Mouse (Mus musculus) layer of hippocampus, postnatal 36 days (tissue): ENCODE results near the gene Pmpca. TPM values are rescaled to one million over a fixed set of nuclear protein-coding genes. Genes with fewer than 3 reads are reported as not detected.

Experiments used
- DNase-seq, 2 experiments: peaks; one replicate each; pipeline ENCODE4 v3.0.0; 2022
- total RNA-seq, 2 experiments: library from RNA; stranded (reverse); gene quantifications; 2 replicates each; pipeline ENCODE4 v1.2.3; 2021

The Pmpca gene
- total RNA-seq, 2 experiments from 2014 or later = 86.5 to 93.6 TPM

GRCm38 (mm10) chr2:26434791-26435572, 45.8 kb downstream of the Pmpca start:
- no peak for DNase-seq

DNA sequence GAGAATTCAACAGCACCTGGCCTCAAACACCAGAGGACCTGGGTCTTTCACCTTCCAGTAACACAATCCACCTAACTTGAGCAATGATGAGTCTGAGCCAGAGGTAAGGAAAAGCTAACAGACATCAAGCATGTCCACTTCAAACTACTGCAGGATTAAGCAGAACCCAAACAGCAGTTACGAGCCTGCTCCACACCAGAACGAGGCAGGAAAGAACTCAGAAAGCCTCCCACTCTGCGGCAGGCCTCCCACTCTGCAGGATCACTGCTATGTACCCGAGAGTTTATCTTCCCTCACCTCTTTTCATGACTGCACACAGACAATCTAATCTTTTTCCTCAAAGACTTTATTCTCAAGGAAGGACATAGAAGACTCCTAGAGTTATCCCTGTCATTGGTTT, 48.1 kb downstream of the Pmpca start:
- no peak for DNase-seq

GRCm38 (mm10) chr2:26438373-26438772, 49.2 kb downstream of the Pmpca start:
- DNase-seq = no peak

- no peak for DNase-seq
Observed at GRCm38 (mm10) chr2:26439671-26440070, 50.5 kb downstream of the Pmpca start.

GRCm38 (mm10) chr2:26441261-26441660, 52.1 kb downstream of the Pmpca start:
- no peak for DNase-seq

GRCm38 (mm10) chr2:26441688-26442087, 52.5 kb downstream of the Pmpca start:
- DNase-seq = no peak

- no peak for DNase-seq
Observed at GRCm38 (mm10) chr2:26442843-26443242, 53.7 kb downstream of the Pmpca start.

GRCm38 (mm10) chr2:26443876-26444275, 54.7 kb downstream of the Pmpca start:
- DNase-seq = no peak

GRCm38 (mm10) chr2:26444368-26444767, 55.2 kb downstream of the Pmpca start:
- no peak for DNase-seq

- DNase-seq = peak; percentile 99
Observed at GRCm38 (mm10) chr2:26444946-26445665, 56.0 kb downstream of the Pmpca start, which contains the start of gene Sec16a. Gene Sec16a (minus strand): TSS chr2:26445216.

DNA sequence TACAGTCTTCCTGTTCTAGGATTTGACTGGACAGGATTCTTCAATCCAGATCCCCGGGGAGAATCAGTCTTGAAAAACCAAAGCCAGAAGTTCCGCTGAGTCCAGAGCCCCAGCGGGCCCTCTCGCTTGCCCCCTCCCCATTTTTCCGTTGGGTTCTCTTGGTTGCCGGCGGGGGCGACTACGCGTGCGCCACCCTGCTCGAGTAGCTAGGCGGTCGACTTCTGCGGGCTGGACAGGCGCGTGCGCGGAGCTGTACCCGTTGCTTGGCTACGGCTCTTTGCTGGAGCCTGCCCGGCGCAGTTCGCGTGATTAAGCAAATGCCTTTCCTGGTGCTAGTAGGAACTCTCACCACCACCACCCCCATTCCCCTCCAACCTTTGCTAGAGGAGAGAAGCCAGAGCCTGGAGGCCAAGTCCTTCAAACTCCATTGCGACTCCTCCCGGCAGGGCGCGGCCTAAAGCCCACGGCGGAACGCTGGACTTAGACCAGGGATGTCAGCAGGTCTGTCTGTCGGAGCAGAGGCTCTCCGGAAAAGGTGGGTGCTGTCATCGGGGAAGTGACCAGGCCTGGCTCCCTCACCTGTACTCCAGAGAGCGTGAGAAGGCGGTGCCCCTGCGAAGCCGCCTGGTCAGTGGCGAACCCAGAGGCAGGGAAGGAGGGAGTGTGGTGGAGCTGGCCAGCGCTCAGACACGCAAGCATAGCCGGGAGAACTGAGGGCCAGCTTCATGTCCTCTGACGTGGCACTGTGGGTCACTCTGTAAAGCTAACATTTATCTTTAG, 56.7 kb downstream of the Pmpca start:
- DNase-seq = peak; percentile 95 to 96

GRCm38 (mm10) chr2:26446671-26447070, 57.5 kb downstream of the Pmpca start:
- DNase-seq = no peak

Other genes starting within 250 kb of the Pmpca start
- gene Lhx3, start 181.1 kb upstream of the Pmpca start, total RNA-seq = not detected
- gene Qsox2, start 151.8 kb upstream of the Pmpca start, total RNA-seq = 10 to 100 TPM; 25.6 to 26.2 TPM
- gene Ccdc187, start 94.8 kb upstream of the Pmpca start, total RNA-seq = under 1 TPM; 0.65 to 0.71 TPM
- gene Gpsm1, start 73.8 kb upstream of the Pmpca start, total RNA-seq = 10 to 100 TPM; 34.5 to 41.8 TPM
- gene Dnlz, start 37.2 kb upstream of the Pmpca start, total RNA-seq = 10 to 100 TPM; 25.7 to 26.5 TPM
- gene Card9, start 28.4 kb upstream of the Pmpca start, total RNA-seq = 1 to 10 TPM; 1.6 to 2.1 TPM
- gene Snapc4, start 8.7 kb upstream of the Pmpca start, total RNA-seq = 10 to 100 TPM; 65.3 to 72.3 TPM
- 100 to 1,000 TPM; 151 to 165 TPM for gene Entr1, start within 50 bp of the Pmpca start, total RNA-seq
- 10 to 100 TPM; 21.1 to 22.1 TPM for gene Inpp5e, start 19.9 kb downstream of the Pmpca start, total RNA-seq
- gene Sec16a, start 55.9 kb downstream of the Pmpca start, total RNA-seq = 10 to 100 TPM; 52.9 to 57.5 TPM
- 10 to 100 TPM; 30.4 to 31.4 TPM for gene Notch1, start 127.3 kb downstream of the Pmpca start, total RNA-seq
- gene Egfl7, start 190.7 kb downstream of the Pmpca start, total RNA-seq = 10 to 100 TPM; 55.1 to 56.1 TPM
- not detected for gene Gm20532, start 197.3 kb downstream of the Pmpca start, total RNA-seq
- gene Agpat2, start 215.1 kb downstream of the Pmpca start, total RNA-seq = 1 to 10 TPM; 1.3 to 2.3 TPM
- gene Fam69b, start 239.1 kb downstream of the Pmpca start, total RNA-seq = 10 to 100 TPM; 73.2 to 77.5 TPM